Mouse (Mus musculus) R1 (cell line): ENCODE data around the gene Pcsk1n.
A peak's percentile ranks its signal among the peaks of the same experiment; 100 is the strongest.
"Not testable (repeated sequence)": the region's sequence is repeated elsewhere in the genome, so short reads cannot be mapped to it uniquely, and the experiment has no call there.

Experiments
- DNase-seq: peaks from one replicate; pipeline ENCODE4 v3.0.0-alpha.2; 2018; ENCODE audit warnings: low read depth, low spot score

Gene Pcsk1n

GRCm38 (mm10) chrX:7919601-7920383 lies at the start of gene Pcsk1n:
Pcsk1n (plus strand) TSS chrX:7919822.
- DNase-seq = peak; percentile 89

GRCm38 (mm10) chrX:7869826-7870225 lies 49.8 kb upstream of the Pcsk1n start:
- peak; percentile 82 for DNase-seq

GRCm38 (mm10) chrX:7878007-7878419 lies 41.6 kb upstream of the Pcsk1n start, which contains the start of gene Pim2:
Pim2 (plus strand) TSS chrX:7878262.
- DNase-seq = peak; percentile 94

- DNase-seq = no peak
Measured at GRCm38 (mm10) chrX:7878495-7878894, 41.1 kb upstream of the Pcsk1n start.

- DNase-seq = peak; percentile 93
Measured at GRCm38 (mm10) chrX:7879819-7880218, 39.8 kb upstream of the Pcsk1n start.

- DNase-seq = peak; percentile 94
Measured at GRCm38 (mm10) chrX:7883841-7884567, 35.6 kb upstream of the Pcsk1n start, which contains the start of gene Slc35a2. Slc35a2 (plus strand) TSS chrX:7884028.

- DNase-seq = peak; percentile 20
Measured at GRCm38 (mm10) chrX:7898211-7898610, 21.4 kb upstream of the Pcsk1n start.

GRCm38 (mm10) chrX:7898880-7899874 lies 20.4 kb upstream of the Pcsk1n start, which contains the start of the genes Pqbp1 and Timm17b:
Pqbp1 (minus strand) TSS chrX:7899269.
Timm17b (plus strand) TSS chrX:7899357.
- DNase-seq = peak; percentile 98

- DNase-seq = no peak
Measured at GRCm38 (mm10) chrX:7904441-7904840, 15.2 kb upstream of the Pcsk1n start.

GRCm38 (mm10) chrX:7907735-7908134 lies 11.9 kb upstream of the Pcsk1n start, which contains the start of gene Gm10491:
Gm10491 (minus strand) TSS chrX:7907835.
- no peak for DNase-seq

- not testable (repeated sequence) for DNase-seq
Measured at GRCm38 (mm10) chrX:7909242-7909641, 10.4 kb upstream of the Pcsk1n start, which contains the start of gene Gm10490. Gm10490 (plus strand) TSS chrX:7909542.

- peak; percentile 50 for DNase-seq
Measured at GRCm38 (mm10) chrX:7910473-7910872, 9.1 kb upstream of the Pcsk1n start.

GRCm38 (mm10) chrX:7915669-7916068 lies 4.0 kb upstream of the Pcsk1n start:
- DNase-seq = peak; percentile 19

GRCm38 (mm10) chrX:7917960-7918359 lies 1.7 kb upstream of the Pcsk1n start:
- peak; percentile 28 for DNase-seq

- DNase-seq = peak; percentile 36
Measured at GRCm38 (mm10) chrX:7922032-7922431, 2.4 kb downstream of the Pcsk1n start.

- DNase-seq = peak; percentile 93
Measured at GRCm38 (mm10) chrX:7926266-7926665, 6.6 kb downstream of the Pcsk1n start.

- peak; percentile 92 for DNase-seq
Measured at GRCm38 (mm10) chrX:7927116-7927515, 7.5 kb downstream of the Pcsk1n start.

- peak; percentile 88 for DNase-seq
Measured at GRCm38 (mm10) chrX:7928270-7928790, 8.7 kb downstream of the Pcsk1n start, which contains the start of gene Eras. Eras (minus strand) TSS chrX:7928607.

- peak; percentile 63 for DNase-seq
Measured at GRCm38 (mm10) chrX:7936874-7937273, 17.3 kb downstream of the Pcsk1n start.

GRCm38 (mm10) chrX:7937667-7938066 lies 18.0 kb downstream of the Pcsk1n start:
- DNase-seq = no peak

GRCm38 (mm10) chrX:7945618-7946017 lies 26.0 kb downstream of the Pcsk1n start:
- DNase-seq = no peak
